Mouse (Mus musculus): ENCODE measurements around the gene Fbxw27. TPM values are rescaled to one million over a fixed set of nuclear protein-coding genes. Genes with fewer than 3 reads are reported as not detected.

The Fbxw27 gene
- polyA plus RNA-seq (2014; fragmentation: Illumina TruSeq; extraction: RNeasy Lipid Tissue Mini Kit (QIAGEN cat#74804); ENCODE audit: low read depth, low replicate concordance): not detected

DNA sequence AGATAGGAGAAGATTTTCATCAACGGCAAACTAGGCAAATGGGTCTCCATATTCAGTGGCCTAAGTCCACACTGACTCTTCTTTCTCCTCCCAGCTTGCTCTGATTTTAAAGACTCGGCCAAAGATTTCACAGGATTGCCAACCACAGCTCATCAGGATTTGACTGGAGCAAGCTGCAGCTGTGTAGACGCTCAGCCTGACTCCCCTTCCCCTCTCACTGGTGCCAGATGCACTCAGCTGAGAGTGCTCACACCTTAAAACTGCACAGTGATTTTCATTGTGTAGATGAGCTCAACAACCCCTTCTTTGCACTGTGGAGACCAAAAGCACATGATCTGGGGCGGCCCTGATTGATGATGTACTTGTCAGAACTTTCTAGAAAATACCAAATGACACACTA lies at the start of gene Fbxw27:
Gene Fbxw27 (minus strand): TSS at position 101 of the 400 bp plus-strand sequence.

DNA sequence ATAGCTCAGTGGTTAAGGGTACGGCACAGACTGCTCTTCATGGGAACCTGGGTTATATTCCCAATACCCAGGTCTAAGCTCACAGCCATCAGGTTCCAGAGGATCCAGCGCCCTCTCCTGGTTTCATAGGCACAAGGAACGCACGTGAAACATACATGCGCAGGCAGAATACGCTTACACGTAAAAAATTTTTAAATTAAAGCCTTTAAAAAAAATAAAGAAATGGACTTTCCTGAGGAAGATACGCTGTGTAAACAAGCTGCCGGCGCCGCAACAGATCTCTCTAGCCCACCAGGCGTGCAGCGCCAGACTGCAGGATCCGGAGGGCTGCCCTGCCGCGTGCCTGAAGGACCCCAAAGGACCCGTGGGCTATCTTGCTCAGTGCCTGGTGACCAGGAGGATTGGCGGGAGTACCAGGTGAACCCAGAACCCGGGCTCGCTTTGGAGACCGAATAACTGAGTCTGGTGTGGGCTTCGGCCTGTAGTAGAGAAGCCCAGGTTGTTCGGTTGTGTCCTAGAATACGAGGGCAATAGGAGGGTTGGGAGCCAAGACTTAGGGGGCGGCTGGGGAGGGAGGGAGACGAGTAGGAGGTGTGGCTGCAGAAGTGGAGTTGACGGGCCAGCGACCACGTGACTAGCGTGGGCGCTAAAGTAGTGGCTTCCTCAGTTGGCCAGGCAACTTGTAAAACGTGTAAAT lies 42.1 kb upstream of the Fbxw27 start, which contains the start of gene Nme6:
Gene Nme6 (plus strand): TSS at position 359 of the 697 bp plus-strand sequence.

GRCm38 (mm10) chr9:109811980-109812379 lies 21.5 kb upstream of the Fbxw27 start, which contains the start of gene Spink8:
Gene Spink8, plus strand, starts transcription at chr9:109812280.

DNA sequence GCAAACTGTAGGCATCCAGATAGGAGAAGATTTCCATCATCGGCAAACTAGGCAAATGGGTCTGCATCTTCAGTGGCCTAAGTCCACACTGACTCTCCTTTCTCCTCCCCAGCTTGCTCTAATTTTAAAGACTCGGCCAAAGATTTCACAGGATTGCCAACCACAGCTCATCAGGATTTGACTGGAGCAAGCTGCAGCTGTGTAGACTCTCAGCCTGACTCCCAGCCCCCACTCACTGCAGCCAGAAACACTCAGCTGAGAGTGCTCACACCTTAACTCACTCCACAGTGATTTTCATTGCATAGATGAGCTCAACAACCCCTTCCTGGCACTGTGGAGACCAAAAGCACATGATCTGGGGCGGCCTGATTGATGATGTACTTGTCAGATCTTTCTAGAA lies 44.5 kb downstream of the Fbxw27 start, which contains the start of gene Fbxw26:
Gene Fbxw26 (minus strand): TSS at position 101 of the 400 bp plus-strand sequence.

Other genes starting within 250 kb of the Fbxw27 start
- gene Fbxw15, start 222.4 kb downstream of the Fbxw27 start, polyA plus RNA-seq (2014; fragmentation: Illumina TruSeq; extraction: RNeasy Lipid Tissue Mini Kit (QIAGEN cat#74804); ENCODE audit: low read depth, low replicate concordance): not detected
- not detected for gene Fbxw24, start 164.6 kb downstream of the Fbxw27 start, polyA plus RNA-seq (2014; fragmentation: Illumina TruSeq; extraction: RNeasy Lipid Tissue Mini Kit (QIAGEN cat#74804); ENCODE audit: low read depth, low replicate concordance)
- not detected for gene Fbxw25, start 126.0 kb downstream of the Fbxw27 start, polyA plus RNA-seq (2014; fragmentation: Illumina TruSeq; extraction: RNeasy Lipid Tissue Mini Kit (QIAGEN cat#74804); ENCODE audit: low read depth, low replicate concordance)
- gene Fbxw18, start 88.0 kb downstream of the Fbxw27 start, polyA plus RNA-seq (2014; fragmentation: Illumina TruSeq; extraction: RNeasy Lipid Tissue Mini Kit (QIAGEN cat#74804); ENCODE audit: low read depth, low replicate concordance): not detected
- gene Fbxw26, start 44.6 kb downstream of the Fbxw27 start, polyA plus RNA-seq (2014; fragmentation: Illumina TruSeq; extraction: RNeasy Lipid Tissue Mini Kit (QIAGEN cat#74804); ENCODE audit: low read depth, low replicate concordance): not detected
- gene Spink8, start 21.6 kb upstream of the Fbxw27 start, polyA plus RNA-seq (2014; fragmentation: Illumina TruSeq; extraction: RNeasy Lipid Tissue Mini Kit (QIAGEN cat#74804); ENCODE audit: low read depth, low replicate concordance): not detected
- 7.1 TPM for gene Nme6, start 42.1 kb upstream of the Fbxw27 start, polyA plus RNA-seq (2014; fragmentation: Illumina TruSeq; extraction: RNeasy Lipid Tissue Mini Kit (QIAGEN cat#74804); ENCODE audit: low read depth, low replicate concordance)
- not detected for gene Camp, start 58.9 kb upstream of the Fbxw27 start, polyA plus RNA-seq (2014; fragmentation: Illumina TruSeq; extraction: RNeasy Lipid Tissue Mini Kit (QIAGEN cat#74804); ENCODE audit: low read depth, low replicate concordance)
- 1.5 TPM for gene Cdc25a, start 84.9 kb upstream of the Fbxw27 start, polyA plus RNA-seq (2014; fragmentation: Illumina TruSeq; extraction: RNeasy Lipid Tissue Mini Kit (QIAGEN cat#74804); ENCODE audit: low read depth, low replicate concordance)
- gene Map4, start 140.8 kb upstream of the Fbxw27 start, polyA plus RNA-seq (2014; fragmentation: Illumina TruSeq; extraction: RNeasy Lipid Tissue Mini Kit (QIAGEN cat#74804); ENCODE audit: low read depth, low replicate concordance): 10.5 TPM

All from liver, adult 10 weeks (tissue).